Mouse (Mus musculus) CH12.LX (cell line): Measurements from ENCODE around the gene Tedc1. TPM values are rescaled to one million over a fixed set of nuclear protein-coding genes. Genes with fewer than 3 reads are reported as not detected.

Experiments
- DNase-seq: peaks from one replicate; pipeline ENCODE4 v3.0.0-alpha.2; 2013; ENCODE audit errors: extremely low read depth
- H3K27ac ChIP-seq: 2 replicates; pipeline ENCODE4 v1.5.1; 2012; ENCODE audit warnings: low read depth, mild to moderate bottlenecking, control low read depth, moderate library complexity; ENCODE audit not compliant: insufficient read depth
- H3K27me3 ChIP-seq: replicated peaks from 2 replicates; pipeline ENCODE3; 2012; ENCODE audit warnings: inconsistent platforms
- H3K36me3 ChIP-seq, 2 experiments: replicated peaks in 1 of 2; 2 replicates each; pipeline versions ENCODE3 to v1.6.1; 2012; ENCODE audit warnings: inconsistent platforms in 1 of 2, low read length in 1 of 2, mild to moderate bottlenecking in 1 of 2, mixed read lengths in 1 of 2, moderate library complexity in 1 of 2; ENCODE audit not compliant: control insufficient read depth in 1 of 2, insufficient read depth in 1 of 2
- H3K4me1 ChIP-seq, 2 experiments: 2 replicates each; pipeline ENCODE4 v1.6.1; 2012; ENCODE audit warnings: inconsistent platforms in 1 of 2, moderate library complexity in 1 of 2; ENCODE audit not compliant: insufficient read depth in 2 of 2, control insufficient read depth in 1 of 2
- H3K4me2 ChIP-seq: 2 replicates; pipeline ENCODE4 v1.6.1; 2012; ENCODE audit warnings: low read depth, mild to moderate bottlenecking, control low read depth; ENCODE audit not compliant: poor library complexity, insufficient read depth, severe bottlenecking
- H3K4me3 ChIP-seq, 3 experiments: fragments of 150-350 bp in 1 of 3; sonication (generic) in 1 of 3; replicated peaks in 1 of 3; 2 replicates each; pipeline versions ENCODE3 to v1.5.1; 2011 to 2012; ENCODE audit warnings: low read depth in 2 of 3, low read length in 2 of 3, mild to moderate bottlenecking in 2 of 3, moderate library complexity in 2 of 3, control low read depth in 1 of 3, improper control_type of control experiment in 1 of 3, inconsistent platforms in 1 of 3, mixed read lengths in 1 of 3; ENCODE audit not compliant: poor library complexity in 1 of 3
- H3K79me2 ChIP-seq: replicated peaks from 2 replicates; pipeline ENCODE4 v1.6.1; 2012; ENCODE audit warnings: mild to moderate bottlenecking, moderate library complexity; ENCODE audit not compliant: control insufficient read depth, poor library complexity, insufficient read depth, severe bottlenecking; ENCODE audit errors: extremely low read depth
- H3K9ac ChIP-seq: 2 replicates; pipeline ENCODE4 v1.6.1; 2012; ENCODE audit warnings: low read depth, mild to moderate bottlenecking, control low read depth, moderate library complexity; ENCODE audit not compliant: insufficient read depth
- H3K9me3 ChIP-seq: replicated peaks from 2 replicates; pipeline ENCODE3; 2012; ENCODE audit warnings: low read length, inconsistent platforms, mixed read lengths
- BHLHE40 ChIP-seq: IDR thresholded peaks from 2 replicates; pipeline ENCODE4 v1.6.1; 2011; ENCODE audit warnings: mild to moderate bottlenecking, low read depth, low read length, improper control_type of control experiment
- CHD1 ChIP-seq: IDR thresholded peaks from 2 replicates; pipeline ENCODE4 v1.6.1; 2012; ENCODE audit warnings: low read depth, low read length, improper control_type of control experiment, inconsistent platforms
- CHD2 ChIP-seq: IDR thresholded peaks from 2 replicates; pipeline ENCODE4 v1.6.1; 2011; ENCODE audit warnings: low read length, improper control_type of control experiment
- CTCF ChIP-seq, 2 experiments: IDR thresholded peaks in 1 of 2; conservative IDR thresholded peaks in 1 of 2; 2 replicates each; pipeline ENCODE4 v1.5.1; 2011 to 2012; ENCODE audit warnings: low read depth in 2 of 2, low read length in 2 of 2, improper control_type of control experiment in 1 of 2, inconsistent platforms in 1 of 2, mild to moderate bottlenecking in 1 of 2, moderate library complexity in 1 of 2
- ELF1 ChIP-seq: IDR thresholded peaks from 2 replicates; pipeline ENCODE4 v1.6.1; 2014; ENCODE audit warnings: low read depth, mild to moderate bottlenecking, inconsistent platforms, low read length, improper control_type of control experiment
- EP300 ChIP-seq: IDR thresholded peaks from 2 replicates; pipeline ENCODE4 v1.6.1; 2011; ENCODE audit warnings: low read length, improper control_type of control experiment
- IRF4 ChIP-seq: IDR thresholded peaks from 2 replicates; pipeline ENCODE4 v1.6.1; 2014; ENCODE audit warnings: low read depth, mild to moderate bottlenecking, inconsistent platforms, low read length, improper control_type of control experiment
- JUN ChIP-seq: IDR thresholded peaks from 2 replicates; pipeline ENCODE4 v1.6.1; 2011; ENCODE audit warnings: low read depth, mild to moderate bottlenecking, low read length, improper control_type of control experiment, moderate library complexity; ENCODE audit not compliant: insufficient read depth
- JUND ChIP-seq: conservative IDR thresholded peaks from 2 replicates; pipeline ENCODE4 v1.6.1; 2011; ENCODE audit warnings: low read depth, low read length, improper control_type of control experiment
- MAFK ChIP-seq: IDR thresholded peaks from 2 replicates; pipeline ENCODE4 v1.6.1; 2011; ENCODE audit warnings: low read length, improper control_type of control experiment; ENCODE audit not compliant: insufficient replicate concordance
- MAZ ChIP-seq: IDR thresholded peaks from 2 replicates; pipeline ENCODE4 v1.6.1; 2012; ENCODE audit warnings: low read depth, mild to moderate bottlenecking, inconsistent platforms, low read length, improper control_type of control experiment, moderate library complexity
- MEF2A ChIP-seq: IDR thresholded peaks from 2 replicates; pipeline ENCODE4 v1.6.1; 2014; ENCODE audit warnings: low read depth, mild to moderate bottlenecking, inconsistent platforms, low read length, improper control_type of control experiment, borderline replicate concordance
- NELFE ChIP-seq: IDR thresholded peaks from 2 replicates; pipeline ENCODE4 v1.6.1; 2011; ENCODE audit warnings: low read depth, low read length, improper control_type of control experiment
- PAX5 ChIP-seq: IDR thresholded peaks from 2 replicates; pipeline ENCODE4 v1.6.1; 2012; ENCODE audit warnings: low read length, inconsistent platforms, mixed read lengths
- POLR2A ChIP-seq: IDR thresholded peaks from 2 replicates; pipeline ENCODE4 v1.6.1; 2011; ENCODE audit warnings: low read depth, mild to moderate bottlenecking, improper control_type of control experiment, low read length
- POLR2AphosphoS2 ChIP-seq: IDR thresholded peaks from 2 replicates; pipeline ENCODE4 v1.6.1; 2011; ENCODE audit warnings: low read depth, low read length, improper control_type of control experiment
- RAD21 ChIP-seq: IDR thresholded peaks from 2 replicates; pipeline ENCODE4 v1.6.1; 2011; ENCODE audit warnings: low read depth, mild to moderate bottlenecking, low read length, improper control_type of control experiment, moderate library complexity
- RCOR1 ChIP-seq: conservative IDR thresholded peaks from 2 replicates; pipeline ENCODE4 v1.6.1; 2012; ENCODE audit warnings: low read depth, mild to moderate bottlenecking, inconsistent platforms, low read length, improper control_type of control experiment
- SMC3 ChIP-seq: IDR thresholded peaks from 2 replicates; pipeline ENCODE4 v1.6.1; 2011; ENCODE audit warnings: low read depth, low read length, improper control_type of control experiment
- TBP ChIP-seq: conservative IDR thresholded peaks from 2 replicates; pipeline ENCODE4 v1.6.1; 2011; ENCODE audit warnings: low read depth, low read length, improper control_type of control experiment
- TCF12 ChIP-seq: IDR thresholded peaks from 2 replicates; pipeline ENCODE4 v1.6.1; 2014; ENCODE audit warnings: low read depth, mild to moderate bottlenecking, inconsistent platforms, low read length, improper control_type of control experiment
- UBTF ChIP-seq: IDR thresholded peaks from 2 replicates; pipeline ENCODE4 v1.6.1; 2012; ENCODE audit warnings: low read depth, mild to moderate bottlenecking, inconsistent platforms, low read length, improper control_type of control experiment, moderate library complexity
- ZKSCAN1 ChIP-seq: IDR thresholded peaks from 2 replicates; pipeline ENCODE4 v1.6.1; 2012; ENCODE audit warnings: low read depth, inconsistent platforms, low read length, improper control_type of control experiment, borderline replicate concordance
- ZMIZ1 ChIP-seq: IDR thresholded peaks from 2 replicates; pipeline ENCODE4 v1.6.1; 2012; ENCODE audit warnings: low read depth, mild to moderate bottlenecking, inconsistent platforms, low read length, improper control_type of control experiment
- ZNF384 ChIP-seq: IDR thresholded peaks from 2 replicates; pipeline ENCODE4 v1.6.1; 2012; ENCODE audit warnings: low read depth, low read length, improper control_type of control experiment, inconsistent platforms
- dilution Hi-C: fragments of 300-500 bp; cut with MboI; formaldehyde crosslinking; loops from 2 replicates; pipeline ENCODE4 v1.14.3; 2020; ENCODE audit warnings: low sequenced_read_pairs; ENCODE audit not compliant: extremely low pct_unique_long_range_greater_than_20kb, extremely low pct_ligation_motif_present
- in situ Hi-C: fragments of 300-500 bp; cut with MboI; formaldehyde crosslinking; loops from 3 replicates; pipeline ENCODE4 v1.14.3; 2019; ENCODE audit warnings: low sequenced_read_pairs, low pct_ligation_motif_present, low pct_unique_long_range_greater_than_20kb, mixed read lengths
- polyA plus RNA-seq: library from polyadenylated mRNA; unstranded; fragments of >175 nt; gene quantifications from 2 replicates; pipeline ENCODE4 v1.2.1, GENCODE M21; 2012; ENCODE audit warnings: low read depth; ENCODE audit not compliant: insufficient read length
- total RNA-seq, 2 experiments: library from RNA; depleted of rRNA; stranded (reverse); fragments of 300-350 nt in 1 of 2; fragments of >200 nt in 1 of 2; gene quantifications; 2 replicates each; pipeline ENCODE4 v1.2.3; 2012 to 2014

The Tedc1 gene
- total and polyA plus RNA-seq, 3 experiments, result 6.4 to 14.0 (median 9.0) TPM

DNA sequence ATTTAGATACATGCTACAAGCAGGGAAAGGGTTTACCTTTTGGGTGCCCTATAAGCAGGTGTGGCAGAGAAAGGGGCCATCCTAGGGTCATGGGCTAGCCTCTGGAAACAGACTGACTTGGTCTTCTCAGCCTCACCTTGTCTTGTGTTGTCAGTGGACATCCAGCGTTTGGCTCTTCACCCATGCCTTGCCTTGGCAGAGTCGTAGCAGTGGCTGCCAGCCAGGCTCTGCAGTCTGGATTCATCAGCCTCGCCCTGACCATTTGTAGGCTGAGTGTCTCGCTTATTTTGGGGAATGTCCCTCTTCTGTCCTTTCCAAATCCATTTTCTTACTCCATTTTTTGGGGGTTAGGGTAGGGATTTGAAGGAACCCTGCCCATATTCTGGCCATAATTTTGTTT, 45.1 kb downstream of the Tedc1 start:
- DNase-seq, result no peak
- Histone ChIP-seq H3K79me2 (no peaks in the 10 kb centered on the region), H3K27me3 (peaks cover 3% of the 10 kb centered on the region), H3K4me3 (no peak overlapping the region), H3K9ac (no peak overlapping the region), H3K36me3 (no peaks in the 10 kb centered on the region), H3K4me2 (no peak overlapping the region), H3K9me3 (peaks cover 7% of the 10 kb centered on the region), H3K4me1 (no peaks in the 10 kb centered on the region), H3K27ac (no peak overlapping the region)
- TF ChIP-seq MAFK (no peak), ZMIZ1 (no peak), TCF12 (no peak), CTCF (conservative IDR thresholded peaks at IDR 0.05 in 1 of 2, IDR thresholded peaks at IDR 0.05 in 1 of 2; ENCODE audit: low read depth in 2 of 2, low read length in 2 of 2) (no peak), PAX5 (no peak), NELFE (no peak), ELF1 (no peak), BHLHE40 (no peak), MEF2A (no peak)
- in situ Hi-C loops, result loop anchor here (25.0 kb wide), 1 partner anchor 486 kb away; no protein-coding TSS in a partner anchor
- dilution Hi-C loops, result no loop called here

DNA sequence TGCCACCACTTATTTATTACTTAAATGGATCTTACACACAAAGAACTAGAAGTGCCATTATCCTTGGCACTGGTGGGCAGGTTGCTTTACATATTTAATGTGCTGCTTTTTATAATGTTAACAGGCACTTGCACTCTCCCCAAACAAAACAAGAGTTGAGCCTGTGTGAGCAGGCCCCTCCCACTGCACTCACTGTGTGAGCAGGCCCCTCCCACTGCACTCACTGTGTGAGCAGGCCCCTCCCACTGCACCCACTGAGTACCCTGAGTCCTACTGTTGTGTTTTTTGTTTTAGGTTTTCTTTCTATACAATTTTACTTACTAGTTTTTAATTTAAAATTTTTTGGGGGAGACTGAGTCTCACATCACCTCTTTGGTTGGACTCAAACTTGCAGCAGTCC, 45.8 kb downstream of the Tedc1 start:
- H3K9ac ChIP-seq, result no peak overlapping the region
- DNase-seq, result no peak
- H3K36me3 ChIP-seq, result no peaks in the 10 kb centered on the region
- H3K4me1 ChIP-seq, result no peaks in the 10 kb centered on the region
- dilution Hi-C loops, result no loop called here
- in situ Hi-C loops, result loop anchor here (25.0 kb wide), 1 partner anchor 485 kb away; no protein-coding TSS in a partner anchor
- no peak for TF ChIP-seq POLR2A
- TF ChIP-seq RCOR1, result no peak
- TF ChIP-seq RAD21, result no peak
- no peak for TF ChIP-seq MAZ
- TF ChIP-seq ELF1, result no peak
- no peak for TF ChIP-seq JUND
- TF ChIP-seq EP300, result no peak
- no peak for TF ChIP-seq TBP
- TF ChIP-seq CTCF (conservative IDR thresholded peaks at IDR 0.05 in 1 of 2, IDR thresholded peaks at IDR 0.05 in 1 of 2; ENCODE audit: low read depth in 2 of 2, low read length in 2 of 2), result no peak
- TF ChIP-seq POLR2AphosphoS2, result no peak
- TF ChIP-seq IRF4, result no peak
- no peak for TF ChIP-seq UBTF
- TF ChIP-seq SMC3, result no peak
- TF ChIP-seq JUN, result no peak
- TF ChIP-seq CHD2, result no peak
- TF ChIP-seq ZKSCAN1, result no peak
- TF ChIP-seq ZMIZ1, result no peak
- TF ChIP-seq CHD1, result no peak
- TF ChIP-seq TCF12, result no peak
- TF ChIP-seq ZNF384, result no peak
- H3K79me2 ChIP-seq, result no peaks in the 10 kb centered on the region
- peaks cover 6% of the 10 kb centered on the region for H3K27me3 ChIP-seq
- peaks cover 7% of the 10 kb centered on the region for H3K9me3 ChIP-seq
- no peak overlapping the region for H3K4me3 ChIP-seq
- H3K4me2 ChIP-seq, result no peak overlapping the region
- H3K27ac ChIP-seq, result no peak overlapping the region
